Mouse (Mus musculus) kidney, adult 2 months (tissue): ENCODE results near the gene Bex6.

ENCODE experiments used
- CTCF ChIP-seq: fragments of 200-500 bp; conservative IDR thresholded peaks from 2 replicates; pipeline ENCODE4 v1.5.1; 2011; ENCODE audit warnings: low read depth, mild to moderate bottlenecking, control low read depth, low read length, moderate library complexity, mixed read lengths; ENCODE audit not compliant: insufficient read depth, insufficient read length
- POLR2A ChIP-seq: fragments of 200-500 bp; IDR thresholded peaks from one replicate; pipeline ENCODE4 v1.6.1; 2011; ENCODE audit warnings: low read depth, low read length, control low read depth

- TF ChIP-seq POLR2A (no peak), CTCF (no peak)
Measured at GRCm38 (mm10) chr16:32221803-32222202, 42.2 kb downstream of the Bex6 start.
